Mouse (Mus musculus) spleen, adult 2 months (tissue): ENCODE data around the gene Rragd.
"Not testable (repeated sequence)": the region's sequence is repeated elsewhere in the genome, so short reads cannot be mapped to it uniquely, and the experiment has no call there.

Source experiments
- CTCF ChIP-seq: fragments of 200-500 bp; IDR thresholded peaks from 2 replicates; pipeline ENCODE4 v1.5.1; 2011; ENCODE audit warnings: mild to moderate bottlenecking, inconsistent platforms; ENCODE audit not compliant: insufficient read depth, insufficient read length, insufficient replicate concordance; ENCODE audit errors: extremely low read depth
- POLR2A ChIP-seq: fragments of 200-500 bp; IDR thresholded peaks from 2 replicates; pipeline ENCODE4 v1.6.1; 2011; ENCODE audit warnings: low read depth, low read length, inconsistent platforms

DNA sequence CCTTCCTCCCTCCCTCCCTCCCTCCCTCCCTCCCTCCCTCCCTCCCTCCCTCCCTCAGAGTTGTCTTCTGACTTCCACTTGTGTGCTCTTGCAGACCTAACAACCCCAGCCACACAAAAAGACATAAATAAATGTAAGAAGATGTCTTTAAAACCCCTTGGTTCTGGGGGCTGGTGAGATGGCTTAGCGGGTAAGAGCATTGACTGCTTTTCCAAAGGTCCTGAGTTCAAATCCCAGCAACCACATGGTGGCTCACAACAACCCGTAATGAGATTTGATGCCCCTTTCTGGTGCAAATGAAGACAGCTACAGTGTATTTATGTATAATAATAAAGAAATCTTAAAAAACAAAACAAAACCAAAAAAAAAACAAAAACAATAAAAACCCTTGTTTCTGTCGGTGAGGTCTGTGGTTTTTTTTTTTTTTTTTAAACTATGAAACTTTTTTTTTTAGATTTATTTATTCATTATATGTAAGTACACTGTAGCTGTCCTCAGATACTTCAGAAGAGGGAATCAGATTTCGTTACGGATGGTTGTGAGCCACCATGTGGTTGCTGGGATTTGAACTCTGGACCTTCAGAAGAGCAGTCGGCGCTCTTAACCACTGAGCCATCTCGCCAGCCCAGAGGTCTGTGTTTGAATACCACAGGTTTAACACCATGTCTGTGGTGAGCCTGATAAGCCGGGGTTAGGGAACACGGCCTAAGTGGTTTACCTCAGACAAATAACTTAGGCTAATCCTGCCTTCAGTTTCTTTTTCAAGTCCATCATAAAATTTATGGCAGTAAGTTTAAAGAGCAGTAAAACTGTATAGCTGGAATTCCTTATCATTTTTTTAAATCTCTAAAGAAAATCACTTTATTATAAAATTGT is 23.0 kb downstream of the Rragd start:
- not testable (repeated sequence) for TF ChIP-seq CTCF, POLR2A
